Mouse (Mus musculus) liver, adult 2 months (tissue): ENCODE data around the gene Micu1.

ENCODE experiments used
- CTCF ChIP-seq: fragments of 200-500 bp; IDR thresholded peaks from 2 replicates; pipeline ENCODE4 v1.5.1; 2011; ENCODE audit warnings: low read depth, low read length, control low read depth
- POLR2A ChIP-seq: fragments of 200-500 bp; IDR thresholded peaks from 2 replicates; pipeline ENCODE4 v1.6.1; 2011; ENCODE audit warnings: low read length, control low read depth; ENCODE audit not compliant: insufficient read depth; ENCODE audit errors: extremely low read depth

DNA sequence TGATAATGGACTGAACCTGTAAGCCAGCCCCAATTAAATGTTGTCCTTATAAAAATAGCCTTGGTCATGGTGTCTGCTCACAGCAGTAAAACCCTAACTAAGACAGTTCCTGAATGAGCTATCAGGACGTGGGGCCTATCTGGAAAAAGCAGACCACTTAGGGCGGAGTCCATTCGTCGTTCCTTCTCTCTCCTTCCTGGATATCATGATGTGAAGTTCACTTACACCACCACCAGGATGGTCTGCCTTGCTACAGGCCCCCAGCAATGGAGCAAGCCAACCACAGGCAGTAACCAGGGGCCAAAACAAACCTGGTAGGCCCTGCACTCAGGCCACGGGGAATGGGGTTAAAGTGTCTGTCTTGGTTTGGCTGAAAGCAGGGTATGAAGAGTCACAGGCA, 171.3 kb downstream of the Micu1 start:
- no peak for TF ChIP-seq POLR2A
- TF ChIP-seq CTCF: no peak
